Mouse (Mus musculus) liver, embryonic 15.5 days (tissue): ENCODE measurements around the gene Gm3646. TPM values are rescaled to one million over a fixed set of nuclear protein-coding genes. Genes with fewer than 3 reads are reported as not detected.

Experiments used
- ATAC-seq: fragments of 200-750 bp; cut with Nextera tagmentation; 2 replicates; pipeline ENCODE4 v1.8.0; 2017; ENCODE audit warnings: moderate number of reproducible peaks, mild to moderate bottlenecking, moderate library complexity; ENCODE audit not compliant: insufficient read depth
- H3K27ac ChIP-seq: fragments of 300-500 bp; sonication (generic); replicated peaks from 2 replicates; pipeline ENCODE4 v1.5.1; 2015; ENCODE audit warnings: mild to moderate bottlenecking, inconsistent platforms
- H3K27me3 ChIP-seq: fragments of 300-500 bp; sonication (generic); 2 replicates; pipeline ENCODE4 v1.6.1; 2015; ENCODE audit warnings: mild to moderate bottlenecking, inconsistent platforms
- H3K36me3 ChIP-seq: fragments of 300-500 bp; sonication (generic); replicated peaks from 2 replicates; pipeline ENCODE4 v1.6.1; 2015; ENCODE audit warnings: moderate library complexity, mild to moderate bottlenecking, inconsistent platforms
- H3K4me1 ChIP-seq: fragments of 300-500 bp; sonication (generic); replicated peaks from 2 replicates; pipeline ENCODE4 v1.6.1; 2015; ENCODE audit warnings: inconsistent platforms
- H3K4me2 ChIP-seq: fragments of 300-500 bp; sonication (generic); 2 replicates; pipeline ENCODE4 v1.6.1; 2015; ENCODE audit warnings: moderate library complexity, mild to moderate bottlenecking, inconsistent platforms
- H3K4me3 ChIP-seq: fragments of 300-500 bp; sonication (generic); replicated peaks from 2 replicates; pipeline ENCODE4 v1.5.1; 2015; ENCODE audit warnings: mild to moderate bottlenecking, inconsistent platforms
- H3K9ac ChIP-seq: fragments of 300-500 bp; sonication (generic); 2 replicates; pipeline ENCODE4 v1.6.1; 2015; ENCODE audit warnings: moderate library complexity, mild to moderate bottlenecking, inconsistent platforms
- H3K9me3 ChIP-seq: fragments of 300-500 bp; sonication (generic); replicated peaks from 2 replicates; pipeline ENCODE4 v1.6.1; 2016; ENCODE audit warnings: inconsistent platforms
- WGBS: fragments of 180-500 bp; shearing (Covaris S2); methylation state at CpG from one replicate; pipeline ENCODE4 v1.1.7; 2015; ENCODE audit warnings: mixed read lengths; ENCODE audit not compliant: insufficient replicate concordance; 5-methylcytosine and 5-hydroxymethylcytosine counted together
- polyA plus RNA-seq: library from polyadenylated mRNA; unstranded; fragments of >200 nt; fragmentation: Nextera tagmentation; extraction: Ambion mirVana; gene quantifications from 2 replicates; pipeline ENCODE4 v1.2.1, GENCODE M21; 2015

The Gm3646 gene
- polyA plus RNA-seq, 1 experiment from 2014 or later = not detected

- Histone ChIP-seq H3K4me2 (no peak overlapping the region), H3K36me3 (no peaks in the 10 kb centered on the region), H3K27ac (no peak overlapping the region), H3K9ac (no peak overlapping the region), H3K4me3 (no peak overlapping the region), H3K9me3 (no peaks in the 10 kb centered on the region), H3K4me1 (no peaks in the 10 kb centered on the region), H3K27me3 (0 out of 2 replicates have a peak, but pooled peaks cover 3% of the 10 kb centered on the region)
- WGBS = 68% methylated on average over 11 of the region's 11 CpGs
- ATAC-seq = no peak
Measured at GRCm38 (mm10) chr1:39830786-39831593, 25.9 kb upstream of the Gm3646 start.

GRCm38 (mm10) chr1:39824902-39825301 is 19.8 kb upstream of the Gm3646 start:
- H3K4me3 ChIP-seq = no peak overlapping the region
- H3K4me2 ChIP-seq = no peak overlapping the region
- H3K9ac ChIP-seq = no peak overlapping the region
- H3K27ac ChIP-seq = no peak overlapping the region
- no peaks in the 10 kb centered on the region for H3K9me3 ChIP-seq
- no peak for ATAC-seq
- 0 out of 2 replicates have a peak, but pooled peaks cover 2% of the 10 kb centered on the region for H3K27me3 ChIP-seq
- H3K36me3 ChIP-seq = no peaks in the 10 kb centered on the region
- H3K4me1 ChIP-seq = no peaks in the 10 kb centered on the region
- 33% methylated on average over 4 of the region's 4 CpGs for WGBS

GRCm38 (mm10) chr1:39824240-39824639 is 19.1 kb upstream of the Gm3646 start:
- Histone ChIP-seq H3K4me2 (no peak overlapping the region), H3K36me3 (no peaks in the 10 kb centered on the region), H3K9ac (no peak overlapping the region), H3K27me3 (no peaks in the 10 kb centered on the region), H3K4me3 (no peak overlapping the region), H3K4me1 (no peaks in the 10 kb centered on the region), H3K27ac (no peak overlapping the region), H3K9me3 (no peaks in the 10 kb centered on the region)
- no peak for ATAC-seq
- WGBS = 43% methylated on average over 3 of the region's 4 CpGs

GRCm38 (mm10) chr1:39819596-39819995 is 14.5 kb upstream of the Gm3646 start:
- no peak overlapping the region for H3K27ac ChIP-seq
- H3K9ac ChIP-seq = no peak overlapping the region
- H3K27me3 ChIP-seq = no peaks in the 10 kb centered on the region
- WGBS = 70% methylated on average over 10 of the region's 10 CpGs
- H3K9me3 ChIP-seq = no peaks in the 10 kb centered on the region
- ATAC-seq = no peak
- no peak overlapping the region for H3K4me3 ChIP-seq
- H3K36me3 ChIP-seq = no peaks in the 10 kb centered on the region
- H3K4me1 ChIP-seq = no peaks in the 10 kb centered on the region
- H3K4me2 ChIP-seq = no peak overlapping the region

DNA sequence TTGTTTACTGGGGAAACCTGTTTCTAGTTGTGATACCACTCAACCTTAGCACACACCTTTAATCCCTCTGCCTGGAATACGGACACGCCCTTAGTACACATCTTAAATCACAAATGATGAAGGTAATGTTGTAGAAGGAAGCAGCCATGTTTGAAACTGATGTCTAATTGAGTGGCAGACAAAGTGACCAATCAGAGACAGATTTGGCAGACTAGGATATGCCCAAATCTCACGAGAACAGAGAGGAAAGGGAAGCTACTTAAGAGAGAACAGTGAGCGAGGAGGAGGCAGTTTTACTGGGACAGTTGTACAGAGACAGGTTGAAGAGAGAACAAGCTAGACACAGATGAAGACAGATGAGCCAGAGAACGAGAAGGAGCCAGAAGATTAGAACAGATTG is 10.6 kb upstream of the Gm3646 start:
- ATAC-seq = no peak
- Histone ChIP-seq H3K4me3 (no peak overlapping the region), H3K4me1 (peaks cover 7% of the 10 kb centered on the region; the same call in 1 of the 2 replicates), H3K9me3 (no peaks in the 10 kb centered on the region), H3K27ac (no peak overlapping the region), H3K4me2 (no peak overlapping the region), H3K27me3 (no peaks in the 10 kb centered on the region), H3K36me3 (no peaks in the 10 kb centered on the region), H3K9ac (no peak overlapping the region)
- WGBS = 54% methylated on average over 5 of the region's 5 CpGs

- no peak overlapping the region for H3K27ac ChIP-seq
- H3K27me3 ChIP-seq = no peaks in the 10 kb centered on the region
- H3K36me3 ChIP-seq = no peaks in the 10 kb centered on the region
- 63% methylated on average over 4 of the region's 4 CpGs for WGBS
- H3K9ac ChIP-seq = no peak overlapping the region
- peak; percentile 40; the same call in 1 of the 2 replicates for ATAC-seq
- H3K4me3 ChIP-seq = no peak overlapping the region
- no peak overlapping the region for H3K4me2 ChIP-seq
- peaks cover 7% of the 10 kb centered on the region; the same call in 1 of the 2 replicates for H3K4me1 ChIP-seq
- no peaks in the 10 kb centered on the region for H3K9me3 ChIP-seq
Measured at GRCm38 (mm10) chr1:39813067-39813466, 7.9 kb upstream of the Gm3646 start.

- WGBS = 66% methylated on average over 6 of the region's 6 CpGs
- no peak for ATAC-seq
- H3K27me3 ChIP-seq = no peaks in the 10 kb centered on the region
- no peak overlapping the region for H3K27ac ChIP-seq
- H3K4me1 ChIP-seq = no peaks in the 10 kb centered on the region
- H3K9ac ChIP-seq = no peak overlapping the region
- no peaks in the 10 kb centered on the region for H3K36me3 ChIP-seq
- H3K9me3 ChIP-seq = no peaks in the 10 kb centered on the region
- no peak overlapping the region for H3K4me2 ChIP-seq
- H3K4me3 ChIP-seq = no peak overlapping the region
Measured at GRCm38 (mm10) chr1:39804789-39805188, 343 bp downstream of the Gm3646 start.

GRCm38 (mm10) chr1:39802946-39803345 is 2.2 kb downstream of the Gm3646 start:
- ATAC-seq = no peak
- Histone ChIP-seq H3K4me2 (no peak overlapping the region), H3K4me1 (no peaks in the 10 kb centered on the region), H3K9ac (no peak overlapping the region), H3K4me3 (no peak overlapping the region), H3K9me3 (no peaks in the 10 kb centered on the region), H3K27me3 (no peaks in the 10 kb centered on the region), H3K27ac (no peak overlapping the region), H3K36me3 (no peaks in the 10 kb centered on the region)
- 67% methylated on average over 7 of the region's 7 CpGs for WGBS

GRCm38 (mm10) chr1:39797496-39797895 is 7.6 kb downstream of the Gm3646 start:
- H3K4me1 ChIP-seq = no peaks in the 10 kb centered on the region
- H3K9me3 ChIP-seq = no peaks in the 10 kb centered on the region
- no peak overlapping the region for H3K9ac ChIP-seq
- ATAC-seq = no peak
- H3K36me3 ChIP-seq = no peaks in the 10 kb centered on the region
- H3K4me3 ChIP-seq = no peak overlapping the region
- H3K27ac ChIP-seq = no peak overlapping the region
- WGBS = 81% methylated on average over 6 of the region's 6 CpGs
- no peaks in the 10 kb centered on the region for H3K27me3 ChIP-seq
- no peak overlapping the region for H3K4me2 ChIP-seq

DNA sequence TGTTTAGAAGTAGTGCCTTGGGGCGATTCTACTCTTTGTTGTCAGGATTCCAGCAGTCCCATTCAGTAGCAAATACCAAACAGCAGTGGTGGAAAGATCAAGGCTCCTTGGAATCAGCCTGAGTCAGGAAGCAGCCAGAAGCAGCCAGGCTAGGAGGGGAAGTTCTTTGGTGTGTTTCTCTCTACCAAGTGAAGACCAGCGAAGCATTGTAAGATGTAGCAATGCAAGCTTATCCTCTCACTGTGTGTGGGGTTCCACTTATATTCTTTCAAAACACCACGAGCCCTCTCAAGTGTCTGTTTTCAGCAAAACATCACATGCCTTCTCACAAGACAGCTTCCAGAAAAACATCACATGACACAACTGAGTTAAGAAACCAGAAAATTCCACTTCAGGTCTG is 8.4 kb downstream of the Gm3646 start:
- 57% methylated on average over 3 of the region's 3 CpGs for WGBS
- Histone ChIP-seq H3K4me2 (no peak overlapping the region), H3K27ac (no peak overlapping the region), H3K4me3 (no peak overlapping the region), H3K9me3 (no peaks in the 10 kb centered on the region), H3K9ac (no peak overlapping the region), H3K4me1 (no peaks in the 10 kb centered on the region), H3K27me3 (no peaks in the 10 kb centered on the region), H3K36me3 (no peaks in the 10 kb centered on the region)
- ATAC-seq = no peak

- Histone ChIP-seq H3K9ac (no peak overlapping the region), H3K36me3 (no peaks in the 10 kb centered on the region), H3K27ac (no peak overlapping the region), H3K27me3 (no peaks in the 10 kb centered on the region), H3K9me3 (no peaks in the 10 kb centered on the region), H3K4me2 (no peak overlapping the region), H3K4me3 (no peak overlapping the region), H3K4me1 (peaks cover 6% of the 10 kb centered on the region)
- 31% methylated on average over 5 of the region's 5 CpGs for WGBS
- no peak for ATAC-seq
Measured at GRCm38 (mm10) chr1:39784632-39785031, 20.5 kb downstream of the Gm3646 start.

DNA sequence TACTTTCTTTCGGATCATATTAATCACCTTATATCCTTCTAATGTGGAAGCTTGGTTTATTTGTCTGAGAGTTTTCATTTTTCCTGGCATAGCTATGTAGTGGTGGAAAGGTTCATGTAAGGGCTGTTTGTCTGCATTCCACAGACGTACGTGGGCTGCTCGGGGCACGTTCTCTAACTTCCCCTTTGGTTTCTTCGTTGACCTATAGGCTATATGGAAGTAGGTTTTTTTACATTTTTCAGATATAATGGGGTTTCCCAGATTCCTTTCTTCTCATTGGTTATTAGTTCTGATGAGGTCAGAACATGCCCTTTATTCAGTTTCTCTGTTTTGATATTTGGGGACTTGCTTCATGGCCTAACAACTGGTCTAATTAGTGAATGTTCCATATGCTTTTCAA is 23.3 kb downstream of the Gm3646 start:
- no peak for ATAC-seq
- no peaks in the 10 kb centered on the region for H3K36me3 ChIP-seq
- H3K27me3 ChIP-seq = no peaks in the 10 kb centered on the region
- no peak overlapping the region for H3K27ac ChIP-seq
- H3K9ac ChIP-seq = no peak overlapping the region
- H3K9me3 ChIP-seq = no peaks in the 10 kb centered on the region
- 40% methylated on average over 6 of the region's 6 CpGs for WGBS
- peaks cover 6% of the 10 kb centered on the region for H3K4me1 ChIP-seq
- H3K4me2 ChIP-seq = no peak overlapping the region
- no peak overlapping the region for H3K4me3 ChIP-seq
